Mouse (Mus musculus) stomach, embryonic 16.5 days (tissue): ENCODE results near the gene Tmem128. TPM values are rescaled to one million over a fixed set of nuclear protein-coding genes. Genes with fewer than 3 reads are reported as not detected.
A peak's percentile ranks its signal among the peaks of the same experiment; 100 is the strongest.

Experiments used
- ATAC-seq: fragments of 200-750 bp; cut with Nextera tagmentation; 2 replicates; pipeline ENCODE4 v1.8.0; 2017; ENCODE audit warnings: moderate number of reproducible peaks, moderate TSS enrichment; ENCODE audit not compliant: insufficient read depth, low FRiP score
- H3K27ac ChIP-seq: fragments of 300-500 bp; sonication (generic); 2 replicates; pipeline ENCODE4 v1.5.1; 2014; ENCODE audit warnings: low read length
- H3K27me3 ChIP-seq: fragments of 300-500 bp; sonication (generic); 2 replicates; pipeline ENCODE4 v1.6.1; 2014; ENCODE audit warnings: low read length, control low read depth, mixed read lengths; ENCODE audit not compliant: control insufficient read depth, insufficient read depth
- H3K36me3 ChIP-seq: fragments of 300-500 bp; sonication (generic); 2 replicates; pipeline ENCODE4 v1.6.1; 2014; ENCODE audit warnings: low read length; ENCODE audit not compliant: control insufficient read depth, insufficient read depth
- H3K4me1 ChIP-seq: fragments of 300-500 bp; sonication (generic); 2 replicates; pipeline ENCODE4 v1.6.1; 2014; ENCODE audit warnings: low read length, control low read depth, mixed read lengths; ENCODE audit not compliant: control insufficient read depth, insufficient read depth
- H3K4me2 ChIP-seq: fragments of 300-500 bp; sonication (generic); 2 replicates; pipeline ENCODE4 v1.6.1; 2014; ENCODE audit warnings: low read depth, low read length, mixed read lengths
- H3K4me3 ChIP-seq: fragments of 300-500 bp; sonication (generic); replicated peaks from 2 replicates; pipeline ENCODE4 v1.5.1; 2014; ENCODE audit warnings: mild to moderate bottlenecking, low read length
- H3K9ac ChIP-seq: fragments of 300-500 bp; sonication (generic); 2 replicates; pipeline ENCODE4 v1.6.1; 2014; ENCODE audit warnings: low read length
- H3K9me3 ChIP-seq: fragments of 300-500 bp; sonication (generic); replicated peaks from 2 replicates; pipeline ENCODE4 v1.6.1; 2016; ENCODE audit warnings: low read length, control low read depth; ENCODE audit not compliant: control insufficient read depth
- WGBS: fragments of 180-500 bp; shearing (Covaris S2); extraction: QIAGEN DNeasy Blood & Tissue Kit; methylation state at CpG from one replicate; pipeline ENCODE4 v1.1.7; 2014; 5-methylcytosine and 5-hydroxymethylcytosine counted together
- polyA plus RNA-seq: library from polyadenylated mRNA; unstranded; fragments of >200 nt; fragmentation: Nextera tagmentation; extraction: Ambion mirVana; gene quantifications from 2 replicates; pipeline ENCODE4 v1.2.1, GENCODE M21; 2015

Gene Tmem128
- polyA plus RNA-seq, 1 experiment from 2014 or later: 66.2 TPM

DNA sequence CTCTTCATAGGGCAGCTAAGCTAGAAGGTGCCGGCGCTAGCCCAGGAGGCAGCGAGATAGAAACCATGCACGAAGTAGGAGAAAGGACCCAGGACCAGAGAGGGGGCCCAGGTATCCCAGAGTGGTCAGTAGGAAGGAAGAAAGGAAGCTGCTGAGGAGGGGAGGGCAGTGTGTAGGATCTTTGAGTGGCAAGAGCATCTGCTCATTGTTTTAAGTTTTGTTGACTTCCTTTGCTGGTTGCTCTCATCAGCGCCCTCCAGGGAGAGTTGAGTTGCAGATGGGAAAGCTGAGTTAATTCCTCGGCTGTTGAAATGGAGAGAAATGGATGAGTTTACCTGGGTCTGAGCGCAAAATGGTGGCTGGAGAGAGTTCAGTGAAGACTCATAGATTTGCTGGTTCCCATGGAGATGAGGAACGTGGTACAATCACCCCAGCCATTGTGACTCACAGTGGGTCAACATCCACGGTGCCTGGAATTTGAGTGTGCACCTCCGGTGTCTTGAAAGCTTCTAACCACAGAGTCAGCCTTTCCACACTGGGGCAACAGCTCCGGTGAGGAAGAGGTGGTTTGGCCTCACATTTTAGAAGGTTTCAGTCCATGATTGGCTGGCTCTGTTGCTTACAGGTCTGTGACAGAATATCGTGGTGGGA is 41.9 kb downstream of the Tmem128 start:
- WGBS: 83% methylated on average over 12 of the region's 12 CpGs
- no peaks in the 10 kb centered on the region for H3K36me3 ChIP-seq
- ATAC-seq: no peak
- H3K27me3 ChIP-seq: no peaks in the 10 kb centered on the region
- no peaks in the 10 kb centered on the region for H3K9me3 ChIP-seq
- no peak overlapping the region for H3K4me2 ChIP-seq
- no peak overlapping the region for H3K27ac ChIP-seq
- H3K4me3 ChIP-seq: no peak overlapping the region
- H3K9ac ChIP-seq: no peak overlapping the region
- H3K4me1 ChIP-seq: no peaks in the 10 kb centered on the region

DNA sequence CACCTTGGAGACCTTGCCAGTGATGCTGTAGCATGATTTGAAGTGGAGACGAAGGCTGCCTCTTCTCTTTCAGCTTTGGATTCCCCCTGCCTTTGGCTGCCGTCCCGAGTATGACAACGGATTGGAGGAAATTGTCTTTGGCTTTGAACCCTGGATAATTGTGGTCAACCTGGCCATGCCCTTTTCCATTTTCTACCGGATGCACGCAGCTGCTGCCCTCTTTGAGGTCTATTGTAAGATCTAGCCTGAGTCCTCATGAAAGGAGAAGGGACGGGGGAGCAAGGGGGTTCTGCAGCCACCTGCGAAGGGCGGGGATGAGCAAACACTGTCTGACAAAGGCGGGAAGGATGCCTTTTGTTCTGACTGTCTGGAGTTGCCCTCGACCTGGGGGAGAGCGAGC is 42.7 kb downstream of the Tmem128 start:
- Histone ChIP-seq H3K4me1 (no peaks in the 10 kb centered on the region), H3K4me3 (no peak overlapping the region), H3K27ac (no peak overlapping the region), H3K36me3 (no peaks in the 10 kb centered on the region), H3K4me2 (no peak overlapping the region), H3K27me3 (no peaks in the 10 kb centered on the region), H3K9me3 (no peaks in the 10 kb centered on the region), H3K9ac (no peak overlapping the region)
- 41% methylated on average over 12 of the region's 12 CpGs for WGBS
- ATAC-seq: no peak

DNA sequence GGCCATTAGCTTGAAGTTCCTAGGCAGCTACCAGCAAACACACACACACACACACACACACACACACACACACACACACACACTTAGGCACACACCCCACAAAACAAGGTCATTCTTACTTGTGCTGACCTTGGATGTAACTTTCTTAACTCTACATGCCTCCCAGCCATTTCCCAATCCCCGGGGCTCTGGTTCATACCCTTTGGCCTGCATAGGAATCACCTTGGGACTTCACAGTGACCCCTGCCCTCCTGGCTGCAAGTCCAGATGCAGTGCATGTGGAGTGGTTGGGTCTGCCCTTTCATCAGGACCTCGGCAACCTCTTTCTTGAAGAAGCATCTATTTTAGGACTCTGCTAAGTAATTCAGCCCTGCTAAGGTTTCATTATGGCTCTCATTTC is 45.3 kb downstream of the Tmem128 start:
- Histone ChIP-seq H3K36me3 (no peaks in the 10 kb centered on the region), H3K9ac (no peak overlapping the region), H3K4me1 (no peaks in the 10 kb centered on the region), H3K9me3 (no peaks in the 10 kb centered on the region), H3K4me3 (no peak overlapping the region), H3K27me3 (no peaks in the 10 kb centered on the region), H3K27ac (no peak overlapping the region), H3K4me2 (no peak overlapping the region)
- no peak for ATAC-seq
- WGBS: 70% methylated on average over 2 of the region's 2 CpGs

DNA sequence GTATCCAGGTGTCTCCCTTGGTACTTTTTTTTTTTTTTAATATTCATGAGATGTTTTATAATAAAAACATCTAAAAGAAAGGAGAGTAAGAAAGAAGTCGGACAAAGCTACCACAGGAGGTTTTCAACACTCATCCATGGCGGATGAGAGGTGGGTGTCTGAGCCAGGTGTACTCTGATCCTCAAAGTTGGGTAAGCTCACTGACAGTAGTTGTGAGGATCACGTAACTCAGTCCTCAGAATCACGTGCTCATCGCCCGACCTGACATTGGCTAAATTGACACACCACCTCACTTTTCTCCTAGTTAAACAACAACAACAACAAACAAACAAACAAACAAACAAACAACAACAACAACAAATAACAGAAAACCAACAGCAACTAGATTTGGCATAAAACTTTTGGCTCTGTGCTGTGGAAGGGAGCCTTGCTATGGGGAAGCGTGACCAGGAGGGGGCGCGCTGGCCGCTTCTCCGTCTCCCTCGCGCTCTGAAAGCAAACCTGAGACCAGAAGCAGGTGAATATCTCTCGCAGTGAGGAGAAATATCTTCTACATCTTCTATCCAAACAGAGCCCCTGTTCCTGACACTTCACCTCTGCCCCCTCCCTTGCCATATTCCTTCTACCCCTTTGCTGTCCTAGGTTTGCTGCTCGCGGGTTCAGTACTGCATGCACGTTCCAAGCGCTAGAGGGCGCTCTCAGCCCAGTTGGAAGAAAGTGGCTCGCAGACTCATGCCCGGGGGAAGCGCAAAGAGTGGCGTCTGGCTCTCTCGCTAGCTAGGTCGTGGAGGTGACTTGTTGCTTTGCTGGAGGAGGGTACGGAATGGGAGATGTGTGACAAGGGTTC is 47.5 kb downstream of the Tmem128 start:
- no peaks in the 10 kb centered on the region for H3K27me3 ChIP-seq
- H3K27ac ChIP-seq: no peak overlapping the region
- H3K4me2 ChIP-seq: peak overlapping the region; percentile 67
- no peaks in the 10 kb centered on the region for H3K4me1 ChIP-seq
- no peaks in the 10 kb centered on the region for H3K9me3 ChIP-seq
- no peaks in the 10 kb centered on the region for H3K36me3 ChIP-seq
- peak overlapping the region; percentile 52 for H3K9ac ChIP-seq
- peak; percentile 72; the same call in 1 of the 2 replicates for ATAC-seq
- H3K4me3 ChIP-seq: peak overlapping the region; percentile 41
- 10% methylated on average over 26 of the region's 26 CpGs for WGBS

DNA sequence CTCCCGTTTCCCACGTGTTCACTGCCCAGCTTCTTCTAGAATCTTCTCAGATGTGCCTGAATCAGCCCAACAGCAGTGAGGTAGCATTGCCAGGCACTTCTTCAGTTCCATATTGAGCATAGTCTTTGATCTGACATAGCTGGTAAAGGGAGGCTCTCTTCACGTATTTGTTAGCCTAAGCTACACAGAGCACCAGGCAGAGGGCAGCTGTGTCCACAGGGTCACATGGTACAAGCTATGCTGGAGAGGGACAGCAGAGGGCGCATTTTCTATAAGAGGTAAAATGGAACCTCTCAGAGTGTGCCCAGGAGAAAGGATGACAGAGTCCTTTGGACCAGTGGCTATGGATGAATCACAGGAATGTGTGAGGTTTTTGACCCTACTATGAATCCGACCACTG is 48.9 kb downstream of the Tmem128 start:
- Histone ChIP-seq H3K4me1 (no peaks in the 10 kb centered on the region), H3K27ac (no peak overlapping the region), H3K4me2 (no peak overlapping the region), H3K36me3 (no peaks in the 10 kb centered on the region), H3K9ac (no peak overlapping the region), H3K27me3 (no peaks in the 10 kb centered on the region), H3K4me3 (no peak overlapping the region), H3K9me3 (no peaks in the 10 kb centered on the region)
- ATAC-seq: no peak
- 49% methylated on average over 5 of the region's 5 CpGs for WGBS

DNA sequence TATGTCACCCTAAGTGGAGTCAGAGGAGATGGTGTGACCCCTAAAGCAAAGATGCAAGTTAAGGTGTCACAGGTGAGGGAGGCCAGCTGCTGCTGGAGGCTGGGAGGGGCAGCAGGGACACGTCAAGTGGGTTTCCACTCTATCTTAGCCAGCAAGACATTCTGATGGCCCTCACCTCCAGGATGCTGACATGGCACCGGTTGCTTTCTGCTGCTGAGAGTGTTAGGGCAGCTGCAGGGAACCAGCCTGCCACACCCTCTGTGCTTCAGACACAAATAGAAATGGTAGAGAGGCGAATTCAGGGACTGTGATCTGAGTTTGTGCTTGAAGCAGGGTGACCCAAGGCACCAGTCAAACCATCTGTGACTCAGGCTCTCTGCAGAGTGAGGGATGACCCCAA is 49.8 kb downstream of the Tmem128 start:
- ATAC-seq: no peak
- Histone ChIP-seq H3K4me2 (no peak overlapping the region), H3K4me3 (no peak overlapping the region), H3K4me1 (no peaks in the 10 kb centered on the region), H3K27me3 (no peaks in the 10 kb centered on the region), H3K36me3 (no peaks in the 10 kb centered on the region), H3K9me3 (no peaks in the 10 kb centered on the region), H3K9ac (no peak overlapping the region), H3K27ac (no peak overlapping the region)
- 56% methylated on average over 3 of the region's 3 CpGs for WGBS

Other genes with a start within 250 kb of the Tmem128 start
- 41.4 and 45.2 TPM in 2 replicates for gene Stx18, start 221.4 kb upstream of the Tmem128 start, polyA plus RNA-seq
- 52.2 and 57.5 TPM in 2 replicates for gene Nsg1, start 100.3 kb upstream of the Tmem128 start, polyA plus RNA-seq
- 10.5 and 11.4 TPM in 2 replicates for gene Zbtb49, start 39.7 kb upstream of the Tmem128 start, polyA plus RNA-seq
- 68.1 and 78.5 TPM in 2 replicates for gene Lyar, start 39.7 kb upstream of the Tmem128 start, polyA plus RNA-seq
- gene Otop1, start 15.8 kb downstream of the Tmem128 start, polyA plus RNA-seq: not detected in 2 replicates
- not detected in 2 replicates for gene Drd5, start 59.2 kb downstream of the Tmem128 start, polyA plus RNA-seq
- 0.77 and 1.4 TPM in 2 replicates for gene Slc2a9, start 243.0 kb downstream of the Tmem128 start, polyA plus RNA-seq